In the genomic region with DNA sequence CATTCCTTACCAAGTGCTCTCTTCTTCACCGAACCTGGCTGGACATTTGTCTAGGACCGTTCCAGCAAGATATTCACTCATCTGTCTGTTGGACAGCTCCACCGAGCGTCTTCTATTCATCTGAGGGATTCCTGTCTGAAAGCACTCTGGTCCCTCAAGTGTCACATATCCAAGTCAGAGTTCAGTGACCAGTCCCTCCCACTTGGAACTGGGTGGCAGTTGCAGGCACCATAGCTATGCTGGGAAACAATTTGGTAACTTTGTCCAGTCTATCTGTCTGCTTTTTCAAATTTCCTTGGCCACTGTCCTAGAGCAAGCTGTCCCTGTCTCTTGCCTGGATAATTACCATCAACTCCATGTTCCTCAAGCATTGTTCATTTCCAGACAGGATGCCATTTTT, we compare ENCODE assay signal across 21 mouse cellular contexts.
DNase-seq lines count a peak whose midpoint lies in the region; ATAC-seq and TF ChIP-seq lines count a peak whose summit lies in the region.
"Had no signal": no experiment of that assay in that cellular context is flagged by ENCODE, and none has a peak within 500 bp of the region (broad histone marks: within the 10 kb centered on the region; RNA-seq: fewer than 3 reads in every experiment).

No protein-coding gene starts in this region.

- ATAC-seq in heart, embryonic 11.5 days (replicated peaks; ENCODE audit: insufficient number of reproducible peaks, low FRiP score, low TSS enrichment), result no peak
- ATAC-seq in lung, postnatal 0 days, result peak; percentile 46
- no peak for ATAC-seq in hindbrain, postnatal 0 days
- ATAC-seq: CD4-positive, CD25-positive, alpha-beta regulatory T cell, adult 4 months; forebrain, embryonic 15.5 days; hindbrain, embryonic 16.5 days had no signal

- peaks cover 14% of the 10 kb centered on the region for H3K4me1 ChIP-seq in heart, embryonic 11.5 days (ENCODE audit: control insufficient read depth, insufficient read depth, low read length)
- H3K4me1 ChIP-seq in brown adipose tissue, adult 24 weeks (ENCODE audit: control insufficient read depth, insufficient read depth, insufficient read length, low read length), result peaks cover 5% of the 10 kb centered on the region
- peaks cover 8% of the 10 kb centered on the region; the same call in 1 of the 2 replicates for H3K4me1 ChIP-seq in lung, postnatal 0 days (ENCODE audit: insufficient read depth, low read depth, low read length)
- H3K4me1 ChIP-seq in hindbrain, postnatal 0 days (ENCODE audit: insufficient read depth, low read length), result no peaks in the 10 kb centered on the region

- H3K36me3 ChIP-seq in heart, embryonic 11.5 days (ENCODE audit: control insufficient read depth, insufficient read depth, low read length), result no peaks in the 10 kb centered on the region
- no peaks in the 10 kb centered on the region for H3K36me3 ChIP-seq in lung, postnatal 0 days (ENCODE audit: insufficient read depth, low read length)
- no peaks in the 10 kb centered on the region for H3K36me3 ChIP-seq in hindbrain, postnatal 0 days (ENCODE audit: insufficient read depth, low read length)
- H3K36me3 ChIP-seq: embryonic facial prominence, embryonic 12.5 days; forebrain, embryonic 15.5 days; G1E; hindbrain, embryonic 12.5 days had no signal

- no peak overlapping the region for H3K4me2 ChIP-seq in heart, embryonic 11.5 days
- no peak overlapping the region for H3K4me2 ChIP-seq in lung, postnatal 0 days (replicated peaks; ENCODE audit: low read depth, low read length)
- no peak overlapping the region for H3K4me2 ChIP-seq in hindbrain, postnatal 0 days (ENCODE audit: low read depth, low read length)
- H3K4me2 ChIP-seq: embryonic facial prominence, embryonic 12.5 days; forebrain, embryonic 15.5 days; heart, embryonic 13.5 days; hindbrain, embryonic 12.5 days had no signal

- 60% methylated on average over 4 of the region's 4 CpGs for WGBS in heart, embryonic 11.5 days (ENCODE audit: insufficient replicate concordance)
- 38% methylated on average over 4 of the region's 4 CpGs for WGBS in lung, postnatal 0 days
- 71% methylated on average over 4 of the region's 4 CpGs for WGBS in hindbrain, postnatal 0 days

- no peak overlapping the region for H3K4me3 ChIP-seq in heart, embryonic 11.5 days (ENCODE audit: low read depth, low read length)
- H3K4me3 ChIP-seq in brown adipose tissue, adult 24 weeks (ENCODE audit: insufficient read depth, low read depth, low read length), result no peak overlapping the region
- H3K4me3 ChIP-seq in lung, postnatal 0 days (ENCODE audit: low read depth, low read length), result no peak overlapping the region
- H3K4me3 ChIP-seq in hindbrain, postnatal 0 days (ENCODE audit: low read length), result no peak overlapping the region
- H3K4me3 ChIP-seq: embryonic facial prominence, embryonic 12.5 days; forebrain, embryonic 15.5 days; heart, adult 2 months; heart, embryonic 13.5 days; hindbrain, embryonic 12.5 days had no signal

- no peak for TF ChIP-seq CTCF in lung, postnatal 0 days (IDR thresholded peaks at IDR 0.05)
- TF ChIP-seq CTCF in hindbrain, postnatal 0 days (IDR thresholded peaks at IDR 0.05; ENCODE audit: low read depth), result no peak

- DNase-seq in heart, adult 11 months, result peak; percentile 92
- DNase-seq in lung, postnatal 0 days (ENCODE audit: low spot score), result peak; percentile 81
- peak; percentile 73 for DNase-seq in lung, postnatal 36 days
- DNase-seq in layer of hippocampus, adult 8-10 months (ENCODE audit: low spot score in 2 of 2), result no peak
- no peak for DNase-seq in hindbrain, postnatal 0 days (ENCODE audit: low spot score)
- DNase-seq: adrenal gland, postnatal 14 days; B cell, adult 2 months; cerebellum, adult 18-20 months; cerebellum, postnatal 14 days; gastrocnemius, postnatal 10 days; heart, postnatal 4 days had no signal

- no peaks in the 10 kb centered on the region for H3K27me3 ChIP-seq in heart, embryonic 11.5 days (ENCODE audit: control insufficient read depth, insufficient read depth, low read length)
- H3K27me3 ChIP-seq in lung, postnatal 0 days (replicated peaks; ENCODE audit: insufficient read depth, low read length), result no peaks in the 10 kb centered on the region
- H3K27me3 ChIP-seq in hindbrain, postnatal 0 days (ENCODE audit: insufficient read depth, low read length), result no peaks in the 10 kb centered on the region
- H3K27me3 ChIP-seq: embryonic facial prominence, embryonic 12.5 days; forebrain, embryonic 15.5 days; heart, embryonic 13.5 days; hindbrain, embryonic 12.5 days had no signal

- no peak overlapping the region for H3K27ac ChIP-seq in heart, embryonic 11.5 days (ENCODE audit: low read depth, low read length)
- peak overlapping the region; percentile 57; the same call in 1 of the 2 replicates for H3K27ac ChIP-seq in brown adipose tissue, adult 24 weeks (replicated peaks; ENCODE audit: low read depth, low read length)
- H3K27ac ChIP-seq in lung, postnatal 0 days (ENCODE audit: low read length), result peak overlapping the region; percentile 21; the same call in 1 of the 2 replicates
- H3K27ac ChIP-seq in hindbrain, postnatal 0 days, result no peak overlapping the region
- H3K27ac ChIP-seq: embryonic facial prominence, embryonic 12.5 days; forebrain, embryonic 15.5 days; heart, adult 2 months; heart, embryonic 13.5 days; hindbrain, embryonic 12.5 days had no signal

- no peaks in the 10 kb centered on the region for H3K9me3 ChIP-seq in heart, embryonic 11.5 days (replicated peaks; ENCODE audit: control insufficient read depth, low read length)
- no peaks in the 10 kb centered on the region for H3K9me3 ChIP-seq in lung, postnatal 0 days (ENCODE audit: low read length)
- H3K9me3 ChIP-seq in hindbrain, postnatal 0 days (ENCODE audit: low read length), result no peaks in the 10 kb centered on the region

- TF ChIP-seq EP300 in lung, postnatal 0 days (IDR thresholded peaks at IDR 0.05), result peak; percentile 73; the same call in 1 of the 2 replicates

- H3K9ac ChIP-seq in heart, embryonic 11.5 days (ENCODE audit: low read depth, low read length), result no peak overlapping the region
- no peak overlapping the region for H3K9ac ChIP-seq in lung, postnatal 0 days (replicated peaks; ENCODE audit: low read depth)
- H3K9ac ChIP-seq in hindbrain, postnatal 0 days (replicated peaks; ENCODE audit: low read length), result no peak overlapping the region
- H3K9ac ChIP-seq: embryonic facial prominence, embryonic 12.5 days; forebrain, embryonic 15.5 days; heart, embryonic 13.5 days; hindbrain, embryonic 12.5 days had no signal

Comparison
In these comparisons a context has a peak if more than half of its experiments do, and no peak if none do; other contexts are left out.
1. DNase-seq: peak in heart, adult 11 months (single experiment), lung, postnatal 0 days (single experiment) and lung, postnatal 36 days (single experiment); none in layer of hippocampus, adult 8-10 months (0 of 2) and hindbrain, postnatal 0 days (single experiment).
2. H3K27ac ChIP-seq: peak in brown adipose tissue, adult 24 weeks (single experiment) and lung, postnatal 0 days (single experiment); none in heart, embryonic 11.5 days (single experiment) and hindbrain, postnatal 0 days (single experiment).